Mouse (Mus musculus): ENCODE data around the gene Slc2a9. TPM values are rescaled to one million over a fixed set of nuclear protein-coding genes. Genes with fewer than 3 reads are reported as not detected.

Slc2a9 gene
- polyA plus RNA-seq (2016; fragmentation: Nextera tagmentation; extraction: Ambion mirVana), result 0.72 and 0.81 TPM in 2 replicates

DNA sequence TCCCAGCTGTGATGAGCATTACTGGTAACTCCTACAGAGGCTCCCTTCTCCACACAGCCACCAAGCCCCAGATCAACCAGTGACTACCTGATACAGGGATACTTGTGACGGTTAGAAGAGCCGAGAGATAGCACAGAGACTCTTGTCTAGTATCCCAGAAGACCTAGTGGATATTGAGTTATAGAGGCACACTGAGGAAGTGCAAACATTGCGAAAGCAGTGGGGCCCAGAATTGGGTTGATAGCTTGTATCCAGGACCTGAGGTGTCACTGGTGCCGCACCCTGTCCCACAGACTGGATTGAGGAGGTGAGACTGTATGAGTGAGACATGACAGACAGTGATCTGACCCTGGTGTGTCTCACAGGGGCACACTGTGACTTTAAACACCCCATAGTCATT is at the start of gene Slc2a9:
Slc2a9 (minus strand) TSS at position 152 of the 400 bp plus-strand sequence.
- Histone ChIP-seq H3K4me2 (replicated peaks) (no peak within 1 kb of the TSS), H3K27ac (no peak within 1 kb of the TSS), H3K9me3 (no peaks in the 10 kb centered on the region), H3K9ac (no peak within 1 kb of the TSS), H3K36me3 (no peaks in the 10 kb centered on the region), H3K4me3 (no peak within 1 kb of the TSS), H3K4me1 (no peaks in the 10 kb centered on the region), H3K27me3 (no peaks in the 10 kb centered on the region)
- 89% methylated on average over 4 of the region's 4 CpGs for WGBS
- ATAC-seq (ENCODE audit: insufficient number of reproducible peaks, insufficient read depth, low FRiP score, low TSS enrichment), result no peak

DNA sequence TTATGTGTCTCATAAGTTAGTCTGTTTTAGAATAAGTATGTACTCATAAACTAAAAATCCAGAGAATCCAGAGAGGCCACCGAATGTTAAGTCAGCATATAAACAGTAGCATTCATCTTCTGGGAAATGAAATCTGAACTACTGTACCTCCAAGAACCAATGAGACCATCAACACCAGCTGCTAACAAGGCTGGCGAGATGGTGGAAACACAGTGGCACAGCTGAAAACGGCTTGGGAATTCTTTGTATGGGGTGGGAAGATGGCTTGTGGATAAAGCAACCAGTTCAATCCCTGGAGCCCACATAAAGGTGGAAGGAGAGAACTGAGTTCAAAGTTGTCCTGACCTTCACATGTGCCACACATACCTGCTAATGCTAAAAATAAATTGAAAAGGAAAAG is 49.7 kb upstream of the Slc2a9 start:
- H3K9ac ChIP-seq, result no peak overlapping the region
- no peaks in the 10 kb centered on the region for H3K27me3 ChIP-seq
- no peak overlapping the region for H3K4me2 ChIP-seq (replicated peaks)
- H3K9me3 ChIP-seq, result no peaks in the 10 kb centered on the region
- H3K4me1 ChIP-seq, result peaks cover 36% of the 10 kb centered on the region
- no peak overlapping the region for H3K4me3 ChIP-seq
- 87% methylated on average over 3 of the region's 3 CpGs for WGBS
- ATAC-seq (ENCODE audit: insufficient number of reproducible peaks, insufficient read depth, low FRiP score, low TSS enrichment), result no peak
- no peak overlapping the region for H3K27ac ChIP-seq
- peaks cover 70% of the 10 kb centered on the region for H3K36me3 ChIP-seq

DNA sequence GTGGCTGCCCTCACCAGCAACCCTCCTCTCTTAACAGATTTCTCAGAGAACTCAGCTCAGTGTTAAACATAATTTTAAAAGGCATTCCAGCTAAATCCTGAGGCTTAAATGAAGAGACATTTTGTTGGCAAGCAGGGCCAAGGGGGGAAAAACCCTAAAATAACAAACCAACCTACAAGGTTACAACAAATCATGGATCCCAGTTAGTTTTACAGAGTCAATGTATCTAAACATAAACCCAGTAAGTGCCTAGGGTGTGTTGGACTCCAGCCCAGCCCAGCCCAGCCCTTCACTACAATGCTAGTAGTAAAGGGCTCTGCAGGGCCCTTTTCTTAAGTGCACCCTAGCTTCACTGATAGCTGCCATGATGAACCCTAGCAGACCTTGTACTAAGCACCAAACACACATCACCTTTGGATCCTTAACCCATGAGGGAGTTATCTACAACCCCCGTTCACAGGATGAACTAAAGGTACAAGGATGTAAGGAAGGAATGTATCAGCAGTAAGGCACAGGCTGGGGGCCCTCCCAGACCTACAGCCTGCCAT is 47.4 kb upstream of the Slc2a9 start:
- Histone ChIP-seq H3K27me3 (no peaks in the 10 kb centered on the region), H3K4me1 (peaks cover 36% of the 10 kb centered on the region), H3K4me2 (replicated peaks) (no peak overlapping the region), H3K36me3 (peaks cover 76% of the 10 kb centered on the region), H3K9ac (no peak overlapping the region), H3K27ac (peak overlapping the region; percentile 77), H3K4me3 (no peak overlapping the region), H3K9me3 (no peaks in the 10 kb centered on the region)
- no peak for ATAC-seq (ENCODE audit: insufficient number of reproducible peaks, insufficient read depth, low FRiP score, low TSS enrichment)
- WGBS, result 82% methylated on average over 1 of the region's 1 CpGs

- Histone ChIP-seq H3K4me1 (peaks cover 30% of the 10 kb centered on the region), H3K9me3 (no peaks in the 10 kb centered on the region), H3K4me2 (replicated peaks) (no peak overlapping the region), H3K27ac (peak overlapping the region; percentile 77), H3K9ac (no peak overlapping the region), H3K4me3 (no peak overlapping the region), H3K36me3 (peaks cover 78% of the 10 kb centered on the region), H3K27me3 (no peaks in the 10 kb centered on the region)
- WGBS, result 78% methylated on average over 3 of the region's 3 CpGs
- peak; percentile 44; the same call in 1 of the 2 replicates for ATAC-seq (ENCODE audit: insufficient number of reproducible peaks, insufficient read depth, low FRiP score, low TSS enrichment)
Measured at GRCm38 (mm10) chr5:38549461-38549909, 46.5 kb upstream of the Slc2a9 start.

DNA sequence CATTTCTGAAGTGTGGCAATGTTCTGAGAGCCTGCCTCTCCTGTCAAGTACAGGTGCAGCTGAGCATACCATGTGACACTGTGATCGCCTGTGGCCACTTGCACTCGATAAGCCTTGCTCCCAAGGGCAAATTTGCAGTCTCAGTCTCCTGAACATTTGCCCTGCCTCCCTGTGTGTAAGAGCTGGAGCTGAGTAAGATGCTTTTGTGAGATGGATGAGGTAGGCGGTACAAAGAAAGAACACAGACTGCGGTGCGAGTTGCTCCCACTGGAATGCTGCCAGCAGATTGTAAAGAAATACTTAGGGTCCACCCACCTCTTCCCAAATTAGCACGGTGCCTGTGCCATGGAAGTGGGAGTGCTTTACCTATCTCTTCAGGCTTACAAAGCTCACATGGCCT is 44.4 kb upstream of the Slc2a9 start:
- Histone ChIP-seq H3K27ac (no peak overlapping the region), H3K27me3 (no peaks in the 10 kb centered on the region), H3K9ac (no peak overlapping the region), H3K36me3 (peaks cover 92% of the 10 kb centered on the region), H3K4me2 (replicated peaks) (no peak overlapping the region), H3K9me3 (no peaks in the 10 kb centered on the region), H3K4me3 (no peak overlapping the region), H3K4me1 (peaks cover 18% of the 10 kb centered on the region; the same call in 1 of the 2 replicates)
- 83% methylated on average over 6 of the region's 6 CpGs for WGBS
- no peak for ATAC-seq (ENCODE audit: insufficient number of reproducible peaks, insufficient read depth, low FRiP score, low TSS enrichment)

GRCm38 (mm10) chr5:38544423-38545415 is 41.8 kb upstream of the Slc2a9 start:
- 69% methylated on average over 5 of the region's 5 CpGs for WGBS
- no peak overlapping the region for H3K9ac ChIP-seq
- no peak overlapping the region for H3K4me2 ChIP-seq (replicated peaks)
- no peaks in the 10 kb centered on the region for H3K9me3 ChIP-seq
- no peaks in the 10 kb centered on the region for H3K27me3 ChIP-seq
- ATAC-seq (ENCODE audit: insufficient number of reproducible peaks, insufficient read depth, low FRiP score, low TSS enrichment), result peak; percentile 49; the same call in 1 of the 2 replicates
- no peak overlapping the region for H3K4me3 ChIP-seq
- H3K27ac ChIP-seq, result no peak overlapping the region
- peaks cover 98% of the 10 kb centered on the region for H3K36me3 ChIP-seq
- peaks cover 7% of the 10 kb centered on the region; the same call in 1 of the 2 replicates for H3K4me1 ChIP-seq

DNA sequence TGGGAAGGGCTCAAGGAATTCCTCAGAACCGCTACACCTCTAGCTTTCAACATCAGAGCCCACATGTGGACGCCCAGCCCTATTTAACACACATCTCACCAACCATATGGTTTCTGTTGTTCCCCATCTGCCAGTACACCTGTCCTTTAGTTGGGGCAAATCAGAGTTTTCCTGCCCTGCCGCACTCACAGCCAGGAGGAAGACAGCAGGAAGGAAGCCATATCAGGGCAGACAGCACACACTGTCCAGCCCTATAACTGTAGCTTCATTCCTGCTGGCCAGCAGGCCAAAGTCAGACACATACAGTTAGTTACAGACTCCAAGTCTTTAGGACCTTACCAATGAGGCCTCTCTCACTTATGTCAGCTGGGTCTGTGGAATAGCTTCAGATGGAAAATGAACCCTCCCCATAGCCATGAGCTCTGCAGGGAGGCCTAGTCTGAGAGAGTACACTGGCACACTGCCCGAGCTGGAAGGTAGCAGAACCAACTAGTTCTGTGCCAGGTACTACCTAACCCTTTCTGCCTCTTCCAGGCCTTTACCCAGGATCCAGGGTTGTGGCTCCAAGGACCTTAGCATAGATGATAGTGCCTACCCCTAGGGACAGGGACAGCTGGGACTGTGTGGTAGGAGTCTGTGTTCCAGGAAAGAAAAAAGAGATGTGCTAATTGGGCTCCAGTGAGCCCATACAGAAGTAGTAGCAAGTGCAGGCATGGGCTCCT is 40.7 kb upstream of the Slc2a9 start:
- peaks cover 98% of the 10 kb centered on the region for H3K36me3 ChIP-seq
- no peak for ATAC-seq (ENCODE audit: insufficient number of reproducible peaks, insufficient read depth, low FRiP score, low TSS enrichment)
- no peak overlapping the region for H3K4me3 ChIP-seq

DNA sequence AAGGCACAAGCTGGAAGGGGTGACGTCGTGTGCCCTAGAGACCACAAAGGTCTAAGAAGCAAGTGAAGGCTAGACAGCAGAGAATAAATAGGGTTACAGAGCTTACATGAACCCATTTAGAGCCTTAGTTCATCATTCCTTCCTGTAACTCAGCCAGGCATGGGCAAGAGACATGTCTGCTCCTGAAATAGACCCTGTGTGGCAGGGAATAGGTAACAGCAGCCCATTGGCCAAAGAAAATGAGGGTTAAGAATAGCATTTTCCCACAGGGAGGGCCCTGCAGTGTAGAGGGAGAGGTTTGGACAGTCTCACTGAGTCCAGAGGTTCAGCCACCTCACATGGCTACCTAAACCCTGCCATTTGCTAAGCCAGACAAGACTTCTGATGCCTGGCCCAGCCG is 38.8 kb upstream of the Slc2a9 start:
- H3K4me2 ChIP-seq (replicated peaks), result no peak overlapping the region
- H3K27ac ChIP-seq, result no peak overlapping the region
- no peak overlapping the region for H3K4me3 ChIP-seq
- H3K27me3 ChIP-seq, result no peaks in the 10 kb centered on the region
- H3K9ac ChIP-seq, result no peak overlapping the region
- no peaks in the 10 kb centered on the region for H3K4me1 ChIP-seq
- H3K9me3 ChIP-seq, result no peaks in the 10 kb centered on the region
- no peak for ATAC-seq (ENCODE audit: insufficient number of reproducible peaks, insufficient read depth, low FRiP score, low TSS enrichment)
- peaks cover 98% of the 10 kb centered on the region for H3K36me3 ChIP-seq
- WGBS, result 90% methylated on average over 3 of the region's 3 CpGs

More for the DNA sequence above, 40.7 kb upstream of the Slc2a9 start:
- 81% methylated on average over 4 of the region's 4 CpGs for WGBS
- no peaks in the 10 kb centered on the region for H3K9me3 ChIP-seq
- H3K27me3 ChIP-seq, result no peaks in the 10 kb centered on the region
- no peak overlapping the region for H3K4me2 ChIP-seq (replicated peaks)
- no peak overlapping the region for H3K9ac ChIP-seq
- H3K27ac ChIP-seq, result no peak overlapping the region
- H3K4me1 ChIP-seq, result no peaks in the 10 kb centered on the region

- H3K4me2 ChIP-seq (replicated peaks), result no peak overlapping the region
Measured at GRCm38 (mm10) chr5:38540898-38541297, 38.0 kb upstream of the Slc2a9 start.

GRCm38 (mm10) chr5:38538508-38538907 is 35.6 kb upstream of the Slc2a9 start:
- Histone ChIP-seq H3K27me3 (no peaks in the 10 kb centered on the region), H3K27ac (no peak overlapping the region), H3K9ac (no peak overlapping the region), H3K9me3 (no peaks in the 10 kb centered on the region), H3K4me2 (replicated peaks) (no peak overlapping the region), H3K4me3 (no peak overlapping the region), H3K4me1 (no peaks in the 10 kb centered on the region), H3K36me3 (peaks cover 92% of the 10 kb centered on the region)
- 89% methylated on average over 8 of the region's 8 CpGs for WGBS
- ATAC-seq (ENCODE audit: insufficient number of reproducible peaks, insufficient read depth, low FRiP score, low TSS enrichment), result no peak

More at GRCm38 (mm10) chr5:38540898-38541297, 38.0 kb upstream of the Slc2a9 start:
- Histone ChIP-seq H3K4me3 (no peak overlapping the region), H3K27ac (no peak overlapping the region), H3K9ac (no peak overlapping the region), H3K9me3 (no peaks in the 10 kb centered on the region), H3K27me3 (no peaks in the 10 kb centered on the region), H3K4me1 (no peaks in the 10 kb centered on the region), H3K36me3 (peaks cover 98% of the 10 kb centered on the region)
- WGBS, result 94% methylated on average over 1 of the region's 1 CpGs
- no peak for ATAC-seq (ENCODE audit: insufficient number of reproducible peaks, insufficient read depth, low FRiP score, low TSS enrichment)

- Histone ChIP-seq H3K4me2 (replicated peaks) (no peak overlapping the region), H3K9me3 (no peaks in the 10 kb centered on the region), H3K4me3 (no peak overlapping the region), H3K4me1 (no peaks in the 10 kb centered on the region), H3K9ac (no peak overlapping the region), H3K27me3 (no peaks in the 10 kb centered on the region), H3K27ac (no peak overlapping the region), H3K36me3 (peaks cover 90% of the 10 kb centered on the region)
- 89% methylated on average over 4 of the region's 4 CpGs for WGBS
- no peak for ATAC-seq (ENCODE audit: insufficient number of reproducible peaks, insufficient read depth, low FRiP score, low TSS enrichment)
Measured at GRCm38 (mm10) chr5:38537845-38538244, 34.9 kb upstream of the Slc2a9 start.

Data from embryonic facial prominence, embryonic 12.5 days (tissue).